Mouse (Mus musculus) Patski (cell line): ENCODE measurements around the gene Krtap1-3. TPM values are rescaled to one million over a fixed set of nuclear protein-coding genes. Genes with fewer than 3 reads are reported as not detected.

ENCODE experiments used
- ATAC-seq: fragments of 100-300 bp; one replicate; pipeline ENCODE4 v1.8.0; 2021
- CTCF ChIA-PET: fragments of 350-600 bp; sonication (Branson Sonifier 250); formaldehyde crosslinking; loops from one replicate; lab custom pipeline; 2022; ENCODE audit warnings: inconsistent platforms; lab: Charles Lee
- POLR2A ChIA-PET: fragments of 350-600 bp; sonication (Branson Sonifier 250); formaldehyde crosslinking; loops from one replicate; lab custom pipeline; 2022; ENCODE audit warnings: antibody characterized with exemption, inconsistent platforms; lab: Charles Lee
- DNase-seq: peaks from one replicate; pipeline ENCODE4 v3.0.0-alpha.2; 2011; ENCODE audit warnings: low read depth, low spot score
- H3K27me3 ChIP-seq: fragments of 371-371 bp; one replicate; pipeline ENCODE4 v1.5.1; 2021
- CTCF ChIP-seq: fragments of 100-300 bp; IDR thresholded peaks from one replicate; pipeline ENCODE4 v1.5.1; 2021
- in situ Hi-C: fragments of 300-500 bp; cut with MboI; formaldehyde crosslinking; loops from 3 replicates; pipeline ENCODE4 v1.11.1; 2018; ENCODE audit warnings: low pct_unique_long_range_greater_than_20kb, mixed read lengths
- polyA plus RNA-seq: library from polyadenylated mRNA; unstranded; gene quantifications from one replicate; pipeline ENCODE4 v1.2.3, GENCODE M21; 2021

Gene Krtap1-3
- polyA plus RNA-seq, 1 experiment from 2014 or later: not detected

GRCm38 (mm10) chr11:99557976-99558745 lies 33.0 kb downstream of the Krtap1-3 start:
- TF ChIP-seq CTCF: no peak
- no peaks in the 10 kb centered on the region for H3K27me3 ChIP-seq
- no peak for DNase-seq
- ChIA-PET POLR2A (no interaction called here), CTCF (interaction anchor here (0.9 kb wide), 1 partner anchor 9 kb away, joined by 3 read pairs; the partner anchor contains the start of gene Krtap3-1)
- in situ Hi-C loops: no loop called here
- ATAC-seq: peak; percentile 74

GRCm38 (mm10) chr11:99556753-99557152 lies 34.4 kb downstream of the Krtap1-3 start, which contains the start of gene Krtap3-2:
Gene Krtap3-2 (minus strand): TSS chr11:99556853.
- in situ Hi-C loops: no loop called here
- H3K27me3 ChIP-seq: no peaks in the 10 kb centered on the region
- no peak for ATAC-seq
- no peak for TF ChIP-seq CTCF
- ChIA-PET CTCF (no interaction called here), POLR2A (no interaction called here)
- DNase-seq: no peak

DNA sequence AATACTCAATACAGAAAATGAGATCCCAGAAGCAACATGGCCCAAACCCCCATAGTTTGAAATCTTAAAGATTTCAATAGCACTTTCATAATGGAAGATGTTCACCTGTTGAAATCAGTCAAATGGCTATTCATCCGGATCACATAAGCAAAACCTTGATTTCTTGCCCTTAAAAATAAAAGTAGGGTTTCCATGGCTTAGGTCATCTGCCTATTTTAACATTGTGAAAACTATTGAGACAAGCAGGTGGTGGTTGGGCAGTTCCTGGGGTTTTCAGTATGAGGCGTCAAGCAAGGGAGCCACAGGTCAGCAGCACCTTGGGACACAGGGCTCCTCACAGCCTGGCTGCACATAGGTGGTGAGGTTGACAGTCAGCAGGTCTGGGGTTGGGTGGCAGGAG lies 34.9 kb downstream of the Krtap1-3 start:
- no peak for ATAC-seq
- in situ Hi-C loops: no loop called here
- POLR2A ChIA-PET: no interaction called here
- TF ChIP-seq CTCF: no peak
- no peak for DNase-seq
- CTCF ChIA-PET: no interaction called here
- H3K27me3 ChIP-seq: no peaks in the 10 kb centered on the region

DNA sequence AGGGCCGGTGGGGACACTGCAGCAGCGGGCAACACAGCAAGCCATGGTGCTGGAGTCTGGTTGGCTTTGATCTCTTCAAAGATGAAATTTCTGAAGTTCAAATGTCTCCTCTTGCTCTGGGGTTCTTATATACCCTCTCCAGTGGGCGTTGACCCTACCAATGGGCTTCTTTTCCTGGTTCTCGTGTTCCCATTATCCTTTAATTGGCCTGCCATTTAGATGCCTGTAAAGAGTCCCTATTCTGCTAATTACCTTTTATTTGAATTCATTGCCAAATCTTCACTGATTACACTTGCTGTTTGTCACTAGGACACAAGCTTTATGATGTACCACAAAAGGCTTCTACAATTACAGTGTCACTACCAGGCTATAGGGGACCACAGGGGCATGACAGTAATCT lies 40.4 kb downstream of the Krtap1-3 start, which contains the start of gene Krtap3-3:
TSS of gene Krtap3-3 (minus strand) at position 101 of the 400 bp plus-strand sequence.
- TF ChIP-seq CTCF: no peak
- in situ Hi-C loops: no loop called here
- CTCF ChIA-PET: no interaction called here

GRCm38 (mm10) chr11:99547892-99548291 lies 43.2 kb downstream of the Krtap1-3 start:
- TF ChIP-seq CTCF: no peak
- no peak for DNase-seq
- H3K27me3 ChIP-seq: no peaks in the 10 kb centered on the region
- ChIA-PET POLR2A (no interaction called here), CTCF (interaction anchor here (0.8 kb wide), 1 partner anchor 9 kb away, joined by 3 read pairs; no protein-coding TSS in a partner anchor)
- in situ Hi-C loops: no loop called here
- no peak for ATAC-seq

More for the DNA sequence above, 40.4 kb downstream of the Krtap1-3 start, which contains the start of gene Krtap3-3:
- H3K27me3 ChIP-seq: no peaks in the 10 kb centered on the region
- POLR2A ChIA-PET: no interaction called here
- DNase-seq (no peak), ATAC-seq (no peak)

Other genes with a start within 250 kb of the Krtap1-3 start
- not detected for gene Krt27, start 240.2 kb downstream of the Krtap1-3 start, polyA plus RNA-seq
- gene Krt28, start 216.4 kb downstream of the Krtap1-3 start, polyA plus RNA-seq: not detected
- 7.2 TPM for gene Krt10, start 202.0 kb downstream of the Krtap1-3 start, polyA plus RNA-seq
- not detected for gene Krt12, start 169.1 kb downstream of the Krtap1-3 start, polyA plus RNA-seq
- gene Krt20, start 153.2 kb downstream of the Krtap1-3 start, polyA plus RNA-seq: not detected
- 0.09 TPM for gene Krt23, start 98.2 kb downstream of the Krtap1-3 start, polyA plus RNA-seq
- gene Krt39, start 70.0 kb downstream of the Krtap1-3 start, polyA plus RNA-seq: 0.08 TPM
- gene Krt40, start 48.2 kb downstream of the Krtap1-3 start, polyA plus RNA-seq: not detected
- not detected for gene Krtap3-3, start 40.5 kb downstream of the Krtap1-3 start, polyA plus RNA-seq
- not detected for gene Krtap3-2, start 34.5 kb downstream of the Krtap1-3 start, polyA plus RNA-seq
- gene Gm11939, start 31.9 kb downstream of the Krtap1-3 start, polyA plus RNA-seq: not detected
- gene Krtap3-1, start 24.7 kb downstream of the Krtap1-3 start, polyA plus RNA-seq: not detected
- gene Krtap1-5, start 10.3 kb downstream of the Krtap1-3 start, polyA plus RNA-seq: not detected
- not detected for gene Krtap1-4, start 7.7 kb downstream of the Krtap1-3 start, polyA plus RNA-seq
- gene Krtap9-3, start 6.8 kb upstream of the Krtap1-3 start, polyA plus RNA-seq: not detected
- not detected for gene Gm11938, start 12.0 kb upstream of the Krtap1-3 start, polyA plus RNA-seq
- gene Gm11937, start 18.9 kb upstream of the Krtap1-3 start, polyA plus RNA-seq: not detected
- not detected for gene Krtap2-4, start 23.5 kb upstream of the Krtap1-3 start, polyA plus RNA-seq
- not detected for gene Gm11562, start 29.1 kb upstream of the Krtap1-3 start, polyA plus RNA-seq
- not detected for gene Krtap4-1, start 36.9 kb upstream of the Krtap1-3 start, polyA plus RNA-seq
- gene Krtap4-2, start 43.7 kb upstream of the Krtap1-3 start, polyA plus RNA-seq: not detected
- not detected for gene Krtap4-7, start 52.8 kb upstream of the Krtap1-3 start, polyA plus RNA-seq
- not detected for gene Gm11555, start 58.9 kb upstream of the Krtap1-3 start, polyA plus RNA-seq
- not detected for gene Gm11563, start 67.6 kb upstream of the Krtap1-3 start, polyA plus RNA-seq
- gene Krtap4-6, start 74.6 kb upstream of the Krtap1-3 start, polyA plus RNA-seq: not detected
- gene Gm14190, start 99.4 kb upstream of the Krtap1-3 start, polyA plus RNA-seq: not detected
- gene Gm14180, start 143.0 kb upstream of the Krtap1-3 start, polyA plus RNA-seq: not detected
- not detected for gene Gm11595, start 181.6 kb upstream of the Krtap1-3 start, polyA plus RNA-seq
- gene Krtap4-8, start 189.4 kb upstream of the Krtap1-3 start, polyA plus RNA-seq: 0.06 TPM
- gene Krtap4-9, start 193.9 kb upstream of the Krtap1-3 start, polyA plus RNA-seq: not detected
- not detected for gene Gm11596, start 202.1 kb upstream of the Krtap1-3 start, polyA plus RNA-seq
- gene Gm11569, start 207.6 kb upstream of the Krtap1-3 start, polyA plus RNA-seq: not detected
- gene Gm11554, start 213.1 kb upstream of the Krtap1-3 start, polyA plus RNA-seq: not detected
- not detected for gene Krtap4-13, start 218.6 kb upstream of the Krtap1-3 start, polyA plus RNA-seq
- gene Gm11564, start 224.3 kb upstream of the Krtap1-3 start, polyA plus RNA-seq: not detected
- gene 2300003K06Rik, start 246.7 kb upstream of the Krtap1-3 start, polyA plus RNA-seq: not detected